Mouse (Mus musculus) stomach, embryonic 15.5 days (tissue): Measurements from ENCODE around the gene Lce1h. TPM values are rescaled to one million over a fixed set of nuclear protein-coding genes. Genes with fewer than 3 reads are reported as not detected.

Source experiments
- polyA plus RNA-seq: library from polyadenylated mRNA; unstranded; fragments of >200 nt; fragmentation: Nextera tagmentation; extraction: Ambion mirVana; gene quantifications from 2 replicates; pipeline ENCODE4 v1.2.1, GENCODE M21; 2015

Gene Lce1h
- polyA plus RNA-seq, 1 experiment from 2014 or later = not detected

Other genes with a start within 250 kb of the Lce1h start
- not detected in 2 replicates for gene 2310046K23Rik, start 230.6 kb downstream of the Lce1h start, polyA plus RNA-seq
- gene Ivl, start 191.3 kb downstream of the Lce1h start, polyA plus RNA-seq = 0.41 and 1.2 TPM in 2 replicates
- 0.67 TPM in 1 of 2 replicates, not detected in the other for gene Smcp, start 176.1 kb downstream of the Lce1h start, polyA plus RNA-seq
- gene 2210017I01Rik, start 157.6 kb downstream of the Lce1h start, polyA plus RNA-seq = not detected in 2 replicates
- not detected in 2 replicates for gene Lce6a, start 143.4 kb downstream of the Lce1h start, polyA plus RNA-seq
- not detected in 2 replicates for gene Lce1a1, start 116.8 kb downstream of the Lce1h start, polyA plus RNA-seq
- gene Lce1b, start 108.1 kb downstream of the Lce1h start, polyA plus RNA-seq = not detected in 2 replicates
- gene Lce1a2, start 94.8 kb downstream of the Lce1h start, polyA plus RNA-seq = not detected in 2 replicates
- gene Lce1c, start 85.8 kb downstream of the Lce1h start, polyA plus RNA-seq = not detected in 2 replicates
- gene Lce1d, start 77.9 kb downstream of the Lce1h start, polyA plus RNA-seq = not detected in 2 replicates
- gene Lce1e, start 56.0 kb downstream of the Lce1h start, polyA plus RNA-seq = not detected in 2 replicates
- not detected in 2 replicates for gene Lce1f, start 44.7 kb downstream of the Lce1h start, polyA plus RNA-seq
- gene Gm38119, start 26.0 kb downstream of the Lce1h start, polyA plus RNA-seq = not detected in 2 replicates
- not detected in 2 replicates for gene Lce1g, start 12.7 kb downstream of the Lce1h start, polyA plus RNA-seq
- not detected in 2 replicates for gene Lce1i, start 13.8 kb upstream of the Lce1h start, polyA plus RNA-seq
- gene Lce1j, start 25.4 kb upstream of the Lce1h start, polyA plus RNA-seq = not detected in 2 replicates
- gene Lce1k, start 42.8 kb upstream of the Lce1h start, polyA plus RNA-seq = not detected in 2 replicates
- 0.05 TPM in 1 of 2 replicates, not detected in the other for gene Kprp, start 62.2 kb upstream of the Lce1h start, polyA plus RNA-seq
- not detected in 2 replicates for gene Lce1l, start 86.2 kb upstream of the Lce1h start, polyA plus RNA-seq
- not detected in 2 replicates for gene 2310050C09Rik, start 105.2 kb upstream of the Lce1h start, polyA plus RNA-seq
- gene Lce3a, start 161.2 kb upstream of the Lce1h start, polyA plus RNA-seq = 0.62 TPM in 1 of 2 replicates, not detected in the other
- gene Lce3b, start 167.9 kb upstream of the Lce1h start, polyA plus RNA-seq = not detected in 2 replicates
- not detected in 2 replicates for gene Lce3c, start 179.4 kb upstream of the Lce1h start, polyA plus RNA-seq
- not detected in 2 replicates for gene Lce3d, start 192.3 kb upstream of the Lce1h start, polyA plus RNA-seq
- gene Lce3e, start 202.0 kb upstream of the Lce1h start, polyA plus RNA-seq = 0.36 TPM in 1 of 2 replicates, not detected in the other
- 2.3 TPM in 1 of 2 replicates, not detected in the other for gene Lce3f, start 227.2 kb upstream of the Lce1h start, polyA plus RNA-seq